9 mouse cellular contexts compared by ENCODE assay signal in genomic region chr2:147321036-147321435, GRCm38 (mm10). TPM values are rescaled to one million over a fixed set of nuclear protein-coding genes. Genes with fewer than 3 reads are reported as not detected.
A peak's percentile ranks its signal among the peaks of the same experiment; 100 is the strongest.
DNase-seq lines count a peak whose midpoint lies in the region; ATAC-seq lines count a peak whose summit lies in the region.
"Had no signal": no experiment of that assay in that cellular context is flagged by ENCODE, and none has a peak within 500 bp of the region (broad histone marks: within the 10 kb centered on the region; RNA-seq: fewer than 3 reads in every experiment).

No protein-coding gene starts in this region.

- H3K9ac ChIP-seq in forebrain, embryonic 11.5 days (ENCODE audit: low read length) = no peak overlapping the region
- H3K9ac ChIP-seq in forebrain, embryonic 16.5 days (replicated peaks; ENCODE audit: low read depth, low read length) = no peak overlapping the region

- ATAC-seq in forebrain, embryonic 11.5 days (replicated peaks; ENCODE audit: low FRiP score) = peak; percentile 53
- no peak for ATAC-seq in forebrain, embryonic 16.5 days
- ATAC-seq in granulocyte monocyte progenitor cell, adult 5-6 weeks (replicated peaks; ENCODE audit: poor library complexity, severe bottlenecking) = peak; percentile 79
- peak; percentile 95 for ATAC-seq in megakaryocyte-erythroid progenitor cell, adult 5-6 weeks (replicated peaks; ENCODE audit: low FRiP score, low TSS enrichment, poor library complexity, severe bottlenecking)

- intact Hi-C loops in gastrocnemius, postnatal 36 days (cut with DNase I) = loop anchor here (10.0 kb wide), 1 partner anchor 414 kb away; no protein-coding TSS in a partner anchor

- peak; percentile 62 for DNase-seq in forebrain, embryonic 11.5 days (ENCODE audit: low spot score)
- DNase-seq in right cerebral cortex, adult 2 months (ENCODE audit: low spot score in 2 of 2) = peak; percentile 22 to 25
- DNase-seq in right cerebral cortex, postnatal 25 days = no peak
- no peak for DNase-seq in gastrocnemius, postnatal 36 days
- no peak for DNase-seq in ovary, postnatal 36 days (ENCODE audit: low spot score)

- no peak overlapping the region for H3K4me2 ChIP-seq in forebrain, embryonic 11.5 days (ENCODE audit: low read depth, low read length, severe bottlenecking)
- no peak overlapping the region for H3K4me2 ChIP-seq in forebrain, embryonic 16.5 days (ENCODE audit: low read length)

- H3K4me1 ChIP-seq in forebrain, embryonic 11.5 days (replicated peaks; ENCODE audit: control insufficient read depth, insufficient read depth, low read length) = no peaks in the 10 kb centered on the region
- no peaks in the 10 kb centered on the region for H3K4me1 ChIP-seq in forebrain, embryonic 16.5 days (replicated peaks; ENCODE audit: control insufficient read depth, insufficient read depth, low read length)

- WGBS in forebrain, embryonic 11.5 days = 14% methylated on average over 9 of the region's 9 CpGs
- WGBS in forebrain, embryonic 16.5 days = 8% methylated on average over 9 of the region's 9 CpGs

- no peak overlapping the region for H3K27ac ChIP-seq in forebrain, embryonic 11.5 days (ENCODE audit: low read depth, low read length)
- H3K27ac ChIP-seq in forebrain, embryonic 16.5 days (ENCODE audit: low read length) = no peak overlapping the region

- no peaks in the 10 kb centered on the region for H3K9me3 ChIP-seq in forebrain, embryonic 11.5 days (ENCODE audit: control insufficient read depth, low read length)
- no peaks in the 10 kb centered on the region for H3K9me3 ChIP-seq in forebrain, embryonic 16.5 days (ENCODE audit: control insufficient read depth, low read length)

- H3K27me3 ChIP-seq in forebrain, embryonic 11.5 days (ENCODE audit: control insufficient read depth, insufficient read depth, low read length) = no peaks in the 10 kb centered on the region
- no peaks in the 10 kb centered on the region for H3K27me3 ChIP-seq in forebrain, embryonic 16.5 days (replicated peaks; ENCODE audit: control insufficient read depth, insufficient read depth, low read length)

- H3K4me3 ChIP-seq in forebrain, embryonic 11.5 days (ENCODE audit: low read depth, low read length) = no peak overlapping the region
- H3K4me3 ChIP-seq in forebrain, embryonic 16.5 days (replicated peaks; ENCODE audit: low read length) = no peak overlapping the region

- no peaks in the 10 kb centered on the region for H3K36me3 ChIP-seq in forebrain, embryonic 11.5 days (ENCODE audit: control insufficient read depth, insufficient read depth, low read length)
- H3K36me3 ChIP-seq in forebrain, embryonic 16.5 days (ENCODE audit: control insufficient read depth, insufficient read depth) = no peaks in the 10 kb centered on the region

RNA-seq across cellular contexts. Expression of gene Pax1, which starts 40.7 kb away (rescaled TPM):
- 0.29 and 0.49 TPM in 2 replicates for polyA plus RNA-seq in forebrain, embryonic 11.5 days (2014; fragmentation: Nextera tagmentation; extraction: Ambion mirVana)
- polyA plus RNA-seq in forebrain, embryonic 16.5 days (2015; fragmentation: Nextera tagmentation; extraction: Ambion mirVana) = not detected in 2 replicates
- not detected in 2 replicates for total RNA-seq in granulocyte monocyte progenitor cell, adult 5-6 weeks (2014; fragmentation: Nextera tagmentation)
- not detected in 2 replicates for total RNA-seq in granulocyte monocyte progenitor cell, adult 5-6 weeks (2017)
- total RNA-seq in megakaryocyte-erythroid progenitor cell, adult 5-6 weeks (2014; fragmentation: Nextera tagmentation) = not detected in 2 replicates
- not detected in 2 replicates for total RNA-seq in megakaryocyte-erythroid progenitor cell, adult 5-6 weeks (2017)
- under 1 TPM in 1 of 2 experiments, not detected in 1; 0.48 TPM for total RNA-seq in gastrocnemius, postnatal 36 days (2021)
- total RNA-seq: neutrophil, adult 5-6 weeks had no signal

Comparison
In these comparisons a context has a peak if more than half of its experiments do, and no peak if none do; other contexts are left out.
1. DNase-seq: peak in forebrain, embryonic 11.5 days (single experiment) and right cerebral cortex, adult 2 months (2 of 2); none in right cerebral cortex, postnatal 25 days (single experiment), gastrocnemius, postnatal 36 days (0 of 2) and ovary, postnatal 36 days (single experiment).